Comparison of ENCODE assay signal across 28 mouse cellular contexts in genomic region chr12:69856398-69856797, GRCm38 (mm10). TPM values are rescaled to one million over a fixed set of nuclear protein-coding genes. Genes with fewer than 3 reads are reported as not detected.
DNase-seq lines count a peak whose midpoint lies in the region; ATAC-seq and TF ChIP-seq lines count a peak whose summit lies in the region.
"Had no signal": no experiment of that assay in that cellular context is flagged by ENCODE, and none has a peak within 500 bp of the region (broad histone marks: within the 10 kb centered on the region; RNA-seq: fewer than 3 reads in every experiment).

No protein-coding gene starts in this region.

- DNase-seq in frontal cortex, postnatal 10 days (ENCODE audit: low spot score in 2 of 2), result no peak
- peak; percentile 54 for DNase-seq in heart, adult 11 months
- DNase-seq in heart, adult 2 months, result no peak
- no peak for DNase-seq in left cerebral cortex, adult 2 months (ENCODE audit: extremely low spot score in 1 of 2, low spot score in 2 of 2)
- no peak for DNase-seq in left cerebral cortex, adult 11 months (ENCODE audit: low spot score)
- no peak for DNase-seq in gastrocnemius, postnatal 25 days
- DNase-seq: adrenal gland, adult 8-10 months; adrenal gland, postnatal 14 days; adrenal gland, postnatal 36 days; B cell, adult 2 months; cerebellum, adult 11 months; cerebellum, adult 18-20 months; cerebellum, adult 8-10 months; cerebellum, adult 9-11 months; cerebellum, postnatal 14 days; cerebellum, postnatal 36 days; embryo, embryonic 11 days had no signal

- no peak overlapping the region for H3K9ac ChIP-seq in heart, adult 2 months (ENCODE audit: low read depth, low read length)
- H3K9ac ChIP-seq: embryonic facial prominence, embryonic 13.5 days; embryonic facial prominence, embryonic 15.5 days; forebrain, embryonic 12.5 days had no signal

- H3K27ac ChIP-seq in heart, adult 2 months, result no peak overlapping the region
- peak overlapping the region; percentile 73 for H3K27ac ChIP-seq in left cerebral cortex, adult 2 months
- H3K27ac ChIP-seq: embryonic facial prominence, embryonic 13.5 days; embryonic facial prominence, embryonic 15.5 days; forebrain, embryonic 10.5 days; forebrain, embryonic 12.5 days had no signal

- H3K27me3 ChIP-seq in heart, adult 2 months (ENCODE audit: control insufficient read depth, insufficient read depth, low read length), result no peaks in the 10 kb centered on the region
- H3K27me3 ChIP-seq: CH12.LX; embryonic facial prominence, embryonic 13.5 days; embryonic facial prominence, embryonic 15.5 days; forebrain, embryonic 12.5 days; Patski had no signal

- no peaks in the 10 kb centered on the region for H3K79me2 ChIP-seq in heart, adult 2 months (replicated peaks; ENCODE audit: control insufficient read depth, insufficient read depth, low read length)

- TF ChIP-seq EP300 in heart, adult 2 months (IDR thresholded peaks at IDR 0.05; ENCODE audit: insufficient read depth, low read depth, low read length), result no peak

- H3K4me3 ChIP-seq in heart, adult 2 months, result no peak overlapping the region
- H3K4me3 ChIP-seq in left cerebral cortex, adult 2 months, result no peak overlapping the region
- H3K4me3 ChIP-seq: embryonic facial prominence, embryonic 13.5 days; embryonic facial prominence, embryonic 15.5 days; erythroblast, embryonic 14.5 days; forebrain, embryonic 10.5 days; forebrain, embryonic 12.5 days had no signal

- peak; percentile 87 for ATAC-seq in frontal cortex, adult (ENCODE audit: low TSS enrichment)
- ATAC-seq: activated CD4-positive, CD25-positive, alpha-beta regulatory T cell, adult 4 months; CD4-positive, CD25-positive, alpha-beta regulatory T cell, adult 4 months; forebrain, embryonic 14.5 days; Patski had no signal

- no peak for TF ChIP-seq POLR2A in heart, adult 2 months (IDR thresholded peaks at IDR 0.05; ENCODE audit: insufficient read depth, low read depth, low read length)

- H3K4me1 ChIP-seq in heart, adult 2 months (ENCODE audit: control insufficient read depth, insufficient read depth, low read length), result no peaks in the 10 kb centered on the region; the same call in 1 of the 2 replicates
- H3K4me1 ChIP-seq: embryonic facial prominence, embryonic 15.5 days; forebrain, embryonic 10.5 days; forebrain, embryonic 12.5 days had no signal

- intact Hi-C loops in heart, adult 2 months (cut with DNase I), result loop anchor here (2.0 kb wide), 1 partner anchor 32 kb away; no protein-coding TSS in a partner anchor
- intact Hi-C loops in left cerebral cortex, adult 2 months (cut with DNase I), result loop anchor here (2.0 kb wide), 1 partner anchor 30 kb away; no protein-coding TSS in a partner anchor

- TF ChIP-seq CTCF in heart, adult 2 months (IDR thresholded peaks at IDR 0.05), result no peak
- no peak for TF ChIP-seq CTCF in left cerebral cortex, adult 2 months (IDR thresholded peaks at IDR 0.05)

- peaks cover 3% of the 10 kb centered on the region for H3K36me3 ChIP-seq in heart, adult 2 months (ENCODE audit: control insufficient read depth, insufficient read depth, low read length)

- WGBS in heart, adult 2 months, result 89% methylated on average over 10 of the region's 10 CpGs

RNA-seq across cellular contexts. Expression of gene Atl1, which starts 36.0 kb away (rescaled TPM):
- 1 to 10 TPM; 4.0 TPM for total RNA-seq in heart, adult 2 months (2021)
- 2.9 and 3.5 TPM in 2 replicates for polyA plus RNA-seq in heart, adult 2 months (2012; rRNA removed)
- 100 to 1,000 TPM; 230 to 233 TPM for total RNA-seq in left cerebral cortex, adult 2 months (2021)
- 1 to 10 TPM; 1.7 to 2.4 TPM for total RNA-seq in gastrocnemius, postnatal 25 days (2021)

RNA-seq across cellular contexts. Expression of gene Map4k5, which starts 36.6 kb away (rescaled TPM):
- 10 to 100 TPM; 20.0 to 21.7 TPM for total RNA-seq in heart, adult 2 months (2021)
- polyA plus RNA-seq in heart, adult 2 months (2012; rRNA removed), result 5.6 and 10.0 TPM in 2 replicates
- total RNA-seq in left cerebral cortex, adult 2 months (2021), result 10 to 100 TPM; 39.8 to 40.9 TPM
- total RNA-seq in gastrocnemius, postnatal 25 days (2021), result 10 to 100 TPM; 19.2 to 20.4 TPM

Comparison
In these comparisons a context has a peak if more than half of its experiments do, and no peak if none do; other contexts are left out.
1. RNA of gene Atl1, which starts 36.0 kb away (total RNA-seq): 230 to 233 TPM in left cerebral cortex, adult 2 months; 4.0 TPM in heart, adult 2 months and 1.7 to 2.4 TPM in gastrocnemius, postnatal 25 days; every median in the first group is over 10 times any median in the second.